Mouse (Mus musculus) layer of hippocampus, adult 11-12 months (tissue): ENCODE measurements around the gene Cdk2ap2.

Experiments
- DNase-seq: peaks from one replicate; pipeline ENCODE4 v3.0.0; 2022; ENCODE audit warnings: low spot score

Gene Cdk2ap2

GRCm38 (mm10) chr19:4094348-4094747 is 2.6 kb upstream of the Cdk2ap2 start:
- DNase-seq = no peak

GRCm38 (mm10) chr19:4094774-4095303 is 2.1 kb upstream of the Cdk2ap2 start:
- no peak for DNase-seq

GRCm38 (mm10) chr19:4095802-4096201 is 1.2 kb upstream of the Cdk2ap2 start:
- DNase-seq = no peak

- DNase-seq = peak; percentile 77
Measured at GRCm38 (mm10) chr19:4097441-4097825, 451 bp downstream of the Cdk2ap2 start.

DNA sequence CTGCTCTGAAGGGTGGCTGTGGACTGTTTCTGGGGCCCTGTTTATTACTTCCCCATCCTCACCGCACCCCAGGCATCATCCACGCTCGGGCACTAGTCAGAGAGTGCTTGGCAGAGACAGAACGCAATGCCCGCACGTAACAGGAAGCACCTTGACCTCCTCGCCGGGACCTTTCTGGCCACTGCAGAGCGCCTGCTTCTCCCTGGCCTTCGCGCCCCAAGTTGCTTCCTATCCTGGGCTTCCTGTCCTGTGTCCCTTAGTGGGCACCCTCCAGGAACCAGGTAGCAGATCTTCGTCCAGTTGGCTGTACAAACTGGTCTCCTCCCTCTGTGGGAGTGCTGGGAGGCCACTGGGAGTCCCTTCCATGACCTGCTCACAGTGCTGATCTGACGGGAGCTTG is 1.4 kb downstream of the Cdk2ap2 start:
- no peak for DNase-seq

- peak; percentile 93 for DNase-seq
Measured at GRCm38 (mm10) chr19:4099056-4099455, 2.1 kb downstream of the Cdk2ap2 start.

DNA sequence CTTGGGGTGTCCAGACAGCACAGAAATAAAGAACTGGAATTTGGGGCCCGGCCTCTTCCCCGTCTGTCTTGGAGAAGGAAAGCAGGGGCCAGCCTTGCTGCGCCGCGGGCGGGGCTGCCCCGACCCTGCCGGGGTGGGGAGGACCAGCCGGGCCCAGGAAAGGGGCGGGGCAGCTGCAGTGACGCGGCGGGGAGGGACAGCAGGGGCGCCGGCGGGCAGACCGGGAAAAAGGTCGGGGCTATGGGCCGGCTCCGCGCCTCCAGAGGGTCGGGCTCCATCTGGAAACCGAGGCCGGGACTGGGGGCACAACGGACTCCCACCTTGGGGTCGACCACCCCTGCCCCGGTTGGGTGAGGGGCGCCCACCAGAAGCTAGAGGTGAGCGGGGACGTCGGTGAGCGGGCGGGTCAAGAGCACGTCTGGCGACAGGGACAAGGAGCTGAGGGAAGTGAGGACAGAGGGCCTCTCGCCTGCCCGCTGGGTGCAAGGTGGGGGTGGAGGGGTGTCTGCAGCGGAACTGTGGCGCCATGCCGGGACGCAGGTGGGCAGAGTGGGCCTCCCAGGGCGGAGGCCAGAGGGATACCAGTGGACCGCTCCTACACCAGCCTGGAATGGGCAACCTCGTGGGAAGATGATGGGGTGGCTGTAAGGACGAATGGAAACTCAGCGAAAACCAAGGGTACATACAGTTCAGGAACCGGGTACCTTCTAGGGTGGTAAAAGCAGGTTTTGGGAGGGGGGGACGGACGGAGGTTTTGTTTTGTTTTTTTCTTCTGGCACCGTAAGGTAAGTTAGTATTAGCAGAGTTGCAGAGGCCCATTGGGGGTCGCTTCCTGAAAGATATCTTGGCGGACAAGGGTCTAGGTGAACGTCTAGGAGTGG is 3.1 kb downstream of the Cdk2ap2 start, which contains the start of gene Pitpnm1:
Gene Pitpnm1, plus strand, starts transcription at position 162 of the 881 bp plus-strand sequence.
- DNase-seq = no peak

DNA sequence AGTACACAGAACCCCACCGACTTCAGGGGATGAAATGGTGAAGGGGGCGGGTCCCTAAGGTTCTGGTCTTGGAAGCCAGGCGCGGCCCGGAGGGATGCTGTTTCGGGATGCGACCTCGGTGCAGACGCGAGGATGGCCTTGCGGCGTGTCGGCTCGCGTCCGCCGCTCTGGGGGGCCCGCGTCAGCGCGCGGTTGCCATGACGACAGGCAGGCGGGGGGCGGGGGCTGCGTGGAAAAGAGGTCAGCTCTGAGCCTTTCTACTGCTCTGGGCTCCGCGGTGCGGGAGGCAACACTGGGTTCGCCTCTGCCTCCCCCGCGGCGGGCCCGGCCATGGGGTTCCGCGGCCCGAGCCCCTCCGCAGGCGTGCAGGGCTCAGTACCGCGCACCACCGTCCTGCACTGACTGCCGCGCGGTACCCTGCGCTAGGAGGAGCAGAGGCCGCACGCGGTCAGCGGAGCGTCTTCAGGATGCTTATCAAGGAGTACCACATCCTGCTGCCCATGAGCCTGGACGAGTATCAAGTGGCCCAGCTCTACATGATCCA is 3.8 kb downstream of the Cdk2ap2 start:
- DNase-seq = peak; percentile 60

GRCm38 (mm10) chr19:4101466-4101865 is 4.5 kb downstream of the Cdk2ap2 start:
- no peak for DNase-seq

- no peak for DNase-seq
Measured at GRCm38 (mm10) chr19:4102049-4102448, 5.1 kb downstream of the Cdk2ap2 start.

- DNase-seq = no peak
Measured at GRCm38 (mm10) chr19:4102626-4103025, 5.6 kb downstream of the Cdk2ap2 start.

DNA sequence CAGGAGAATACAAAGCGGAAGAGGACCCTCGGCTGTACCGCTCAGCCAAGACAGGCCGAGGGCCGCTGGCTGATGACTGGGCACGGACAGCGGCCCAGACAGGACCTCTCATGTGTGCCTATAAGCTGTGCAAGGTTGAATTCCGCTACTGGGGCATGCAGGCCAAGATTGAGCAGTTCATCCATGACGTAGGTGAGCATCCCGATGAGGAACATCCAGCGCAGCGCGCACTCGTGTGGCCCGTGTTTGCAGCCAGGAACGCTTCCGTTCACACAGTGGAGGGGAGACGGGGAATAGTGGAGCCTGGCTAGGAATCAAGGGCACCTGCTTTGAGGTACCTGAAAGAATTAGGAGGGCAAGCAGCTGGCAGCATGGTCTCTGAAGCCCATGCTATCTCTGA is 6.3 kb downstream of the Cdk2ap2 start:
- DNase-seq = no peak

DNA sequence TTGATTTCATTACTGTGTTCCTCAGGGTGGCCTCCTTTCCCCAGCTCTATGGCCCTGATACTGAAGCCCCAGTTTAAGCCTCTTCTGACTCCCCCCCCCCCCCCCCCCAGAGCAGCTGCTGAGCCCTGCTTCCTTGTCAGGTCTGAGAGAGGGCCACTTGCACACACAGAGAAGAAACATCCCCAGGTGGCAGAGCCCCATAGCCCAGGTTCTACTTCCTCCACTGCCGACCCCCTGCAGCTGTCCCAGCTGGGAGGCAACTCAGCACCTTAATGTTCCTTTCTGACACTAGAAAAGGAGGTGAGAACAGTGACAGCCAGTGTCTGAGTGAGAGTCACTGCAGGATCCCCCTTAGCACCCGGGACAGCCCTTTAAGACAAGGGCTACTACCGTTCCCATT is 6.8 kb downstream of the Cdk2ap2 start:
- DNase-seq = no peak

- DNase-seq = no peak
Measured at GRCm38 (mm10) chr19:4104675-4105194, 7.8 kb downstream of the Cdk2ap2 start.

DNA sequence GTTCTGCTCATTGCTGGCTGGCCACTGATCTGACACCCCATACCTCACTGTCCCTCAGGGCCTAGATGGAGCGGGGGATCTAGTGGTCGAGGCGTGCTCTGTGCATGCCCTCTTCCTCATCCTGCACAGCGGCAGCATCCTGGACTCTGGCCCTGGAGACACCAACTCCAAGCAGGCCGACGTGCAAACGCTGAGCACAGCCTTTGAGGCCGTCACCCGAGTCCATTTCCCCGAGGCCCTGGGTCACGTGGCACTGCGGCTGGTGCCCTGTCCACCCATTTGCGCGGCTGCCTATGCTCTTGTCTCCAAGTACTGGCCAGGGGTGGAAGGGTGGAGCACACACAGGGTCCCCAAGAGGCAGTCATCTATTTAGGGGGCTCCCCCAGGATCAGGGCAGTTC is 9.7 kb downstream of the Cdk2ap2 start:
- no peak for DNase-seq

- DNase-seq = no peak
Measured at GRCm38 (mm10) chr19:4108535-4108934, 11.6 kb downstream of the Cdk2ap2 start.

DNA sequence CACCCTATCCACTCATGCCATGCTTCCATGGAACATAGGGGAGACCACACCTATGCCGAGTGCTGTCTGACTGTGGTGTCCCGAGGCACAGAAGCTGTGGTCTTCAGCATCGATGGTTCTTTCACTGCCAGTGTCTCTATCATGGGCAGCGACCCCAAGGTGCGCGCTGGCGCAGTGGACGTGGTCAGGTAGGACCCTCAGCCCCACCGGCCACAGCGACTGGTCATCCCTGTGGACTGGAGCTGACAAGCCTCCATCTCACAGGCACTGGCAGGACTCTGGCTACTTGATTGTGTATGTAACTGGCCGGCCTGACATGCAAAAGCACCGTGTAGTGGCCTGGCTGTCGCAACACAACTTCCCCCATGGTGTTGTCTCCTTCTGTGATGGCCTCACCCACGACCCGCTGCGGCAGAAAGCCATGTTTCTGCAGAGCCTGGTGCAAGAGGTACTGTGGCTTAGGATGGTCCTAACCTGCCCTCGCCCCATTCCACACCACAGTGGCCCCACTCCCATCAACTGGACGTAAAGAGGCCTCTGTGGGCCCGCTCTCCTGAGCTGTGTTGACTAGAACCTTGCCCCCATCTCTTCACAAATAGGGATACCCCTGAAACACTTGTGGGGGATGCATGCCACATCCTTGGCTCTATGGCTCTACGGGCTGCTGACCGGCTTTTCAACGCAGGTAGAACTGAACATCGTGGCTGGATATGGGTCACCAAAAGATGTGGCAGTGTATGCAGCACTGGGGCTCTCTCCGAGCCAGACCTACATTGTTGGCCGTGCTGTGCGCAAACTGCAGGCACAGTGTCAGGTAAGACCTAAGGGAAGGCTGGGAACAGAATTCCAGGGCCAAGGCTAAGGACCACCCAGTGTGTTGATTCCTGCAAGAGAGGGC is 15.3 kb downstream of the Cdk2ap2 start:
- no peak for DNase-seq

- peak; percentile 89 for DNase-seq
Measured at GRCm38 (mm10) chr19:4113186-4113805, 16.3 kb downstream of the Cdk2ap2 start.

GRCm38 (mm10) chr19:4113806-4114230 is 16.8 kb downstream of the Cdk2ap2 start:
- DNase-seq = no peak

DNA sequence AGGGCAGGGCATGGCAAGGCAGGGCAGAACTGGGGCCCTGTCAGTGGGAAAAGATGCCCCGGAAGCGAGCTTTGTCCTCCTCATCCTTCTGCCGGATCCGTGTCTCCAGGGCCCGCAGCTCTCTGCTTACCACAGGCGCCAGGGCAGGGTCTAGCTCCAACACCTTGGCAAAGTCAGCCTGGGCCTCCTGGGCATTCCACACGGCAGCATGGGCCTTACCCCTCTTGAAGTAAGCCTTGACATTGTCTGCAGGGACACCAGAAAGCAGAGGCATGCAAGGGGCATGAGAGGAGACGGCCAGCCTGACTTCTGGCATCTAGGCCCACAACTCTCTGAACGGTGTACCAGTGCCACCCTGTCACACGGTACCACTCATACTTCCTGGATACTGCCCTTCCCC is 17.6 kb downstream of the Cdk2ap2 start:
- DNase-seq = no peak

DNA sequence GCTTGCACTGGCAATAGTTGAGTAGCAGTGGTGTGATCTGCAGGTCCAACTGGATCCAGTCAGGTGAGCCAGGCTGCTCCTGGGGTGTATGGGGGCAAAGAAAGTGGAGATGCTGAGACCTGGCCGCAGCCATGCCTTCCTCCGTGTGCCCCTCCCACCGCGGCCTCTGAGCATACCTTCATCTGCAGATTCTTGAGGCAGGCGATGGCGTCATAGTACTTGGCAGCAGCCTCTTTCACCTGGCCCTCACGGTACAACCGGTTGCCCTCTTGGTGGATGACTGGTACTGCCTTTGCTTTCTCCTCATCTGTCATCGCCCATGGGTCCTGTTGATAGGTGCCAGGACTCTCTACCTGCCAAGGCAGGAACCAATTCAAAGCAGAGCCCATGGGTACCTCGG is 18.2 kb downstream of the Cdk2ap2 start:
- DNase-seq = no peak

- DNase-seq = no peak
Measured at GRCm38 (mm10) chr19:4115816-4116215, 18.8 kb downstream of the Cdk2ap2 start.
